ENCODE assay signal across 24 mouse cellular contexts in genomic region chr6:50295136-50295535, GRCm38 (mm10). TPM values are rescaled to one million over a fixed set of nuclear protein-coding genes. Genes with fewer than 3 reads are reported as not detected.
DNase-seq lines count a peak whose midpoint lies in the region; ATAC-seq lines count a peak whose summit lies in the region.
"Had no signal": no experiment of that assay in that cellular context is flagged by ENCODE, and none has a peak within 500 bp of the region (broad histone marks: within the 10 kb centered on the region; RNA-seq: fewer than 3 reads in every experiment).

No protein-coding gene starts in this region.

- no peak for DNase-seq in heart, adult 11 months
- peak; percentile 27 for DNase-seq in R1 (ENCODE audit: low read depth, low spot score)
- no peak for DNase-seq in cerebellum, adult 11 months
- no peak for DNase-seq in midbrain, embryonic 10.5 days (ENCODE audit: low spot score)
- no peak for DNase-seq in midbrain, embryonic 14.5 days
- DNase-seq: adrenal gland, adult 8-10 months; adrenal gland, postnatal 36 days; B cell, adult 2 months; cerebellum, adult 18-20 months; cerebellum, adult 9-11 months; cerebellum, postnatal 36 days; forebrain, postnatal 0 days; gastrocnemius, postnatal 36 days; heart, adult 2 months; kidney, adult 2 months had no signal

- WGBS in heart, embryonic 16.5 days: 75% methylated on average over 10 of the region's 10 CpGs
- WGBS in midbrain, embryonic 10.5 days: 85% methylated on average over 10 of the region's 10 CpGs
- WGBS in midbrain, embryonic 14.5 days: 61% methylated on average over 10 of the region's 10 CpGs

- no peak overlapping the region for H3K4me3 ChIP-seq in heart, embryonic 16.5 days (ENCODE audit: low read length)
- no peak overlapping the region for H3K4me3 ChIP-seq in midbrain, embryonic 10.5 days
- no peak overlapping the region for H3K4me3 ChIP-seq in midbrain, embryonic 14.5 days (replicated peaks; ENCODE audit: low read depth, low read length)
- H3K4me3 ChIP-seq: embryonic facial prominence, embryonic 10.5 days; forebrain, embryonic 13.5 days; heart, adult 2 months; hindbrain, embryonic 10.5 days; intestine, embryonic 15.5 days had no signal

- no peaks in the 10 kb centered on the region for H3K27me3 ChIP-seq in heart, embryonic 16.5 days (ENCODE audit: control insufficient read depth, insufficient read depth, low read length)
- no peaks in the 10 kb centered on the region for H3K27me3 ChIP-seq in midbrain, embryonic 10.5 days (ENCODE audit: low read depth, poor library complexity, severe bottlenecking)
- no peaks in the 10 kb centered on the region for H3K27me3 ChIP-seq in midbrain, embryonic 14.5 days (ENCODE audit: control insufficient read depth, insufficient read depth, low read length)
- H3K27me3 ChIP-seq: forebrain, embryonic 13.5 days; intestine, embryonic 15.5 days; Patski had no signal

- H3K36me3 ChIP-seq in heart, embryonic 16.5 days (ENCODE audit: control insufficient read depth, insufficient read depth): 0 out of 2 replicates have a peak, but pooled peaks cover under 1% of the 10 kb centered on the region
- H3K36me3 ChIP-seq in midbrain, embryonic 10.5 days: no peaks in the 10 kb centered on the region
- no peaks in the 10 kb centered on the region for H3K36me3 ChIP-seq in midbrain, embryonic 14.5 days (ENCODE audit: control insufficient read depth, insufficient read depth, low read length)
- H3K36me3 ChIP-seq: hindbrain, embryonic 10.5 days; intestine, embryonic 15.5 days had no signal

- H3K9ac ChIP-seq in heart, embryonic 16.5 days (ENCODE audit: low read length): no peak overlapping the region
- H3K9ac ChIP-seq in midbrain, embryonic 14.5 days (replicated peaks; ENCODE audit: low read length): no peak overlapping the region
- H3K9ac ChIP-seq: forebrain, embryonic 13.5 days; forebrain, postnatal 0 days; hindbrain, embryonic 14.5 days; intestine, embryonic 15.5 days had no signal

- H3K9me3 ChIP-seq in heart, embryonic 16.5 days (replicated peaks; ENCODE audit: control insufficient read depth, low read length): no peaks in the 10 kb centered on the region
- H3K9me3 ChIP-seq in midbrain, embryonic 10.5 days (replicated peaks): no peaks in the 10 kb centered on the region
- H3K9me3 ChIP-seq in midbrain, embryonic 14.5 days (ENCODE audit: control insufficient read depth, low read length): no peaks in the 10 kb centered on the region
- H3K9me3 ChIP-seq: embryonic facial prominence, embryonic 10.5 days; forebrain, embryonic 13.5 days; hindbrain, embryonic 10.5 days; intestine, embryonic 15.5 days had no signal

- H3K4me2 ChIP-seq in heart, embryonic 16.5 days (ENCODE audit: low read depth, low read length): no peak overlapping the region
- no peak overlapping the region for H3K4me2 ChIP-seq in midbrain, embryonic 14.5 days (ENCODE audit: low read length)
- H3K4me2 ChIP-seq: forebrain, embryonic 13.5 days; hindbrain, embryonic 14.5 days; intestine, embryonic 15.5 days had no signal

- H3K27ac ChIP-seq in heart, embryonic 16.5 days (ENCODE audit: low read length): peak overlapping the region; percentile 34; the same call in 1 of the 2 replicates
- H3K27ac ChIP-seq in midbrain, embryonic 10.5 days (replicated peaks): no peak overlapping the region
- H3K27ac ChIP-seq in midbrain, embryonic 14.5 days (replicated peaks; ENCODE audit: low read depth, low read length): no peak overlapping the region
- H3K27ac ChIP-seq: embryonic facial prominence, embryonic 10.5 days; forebrain, embryonic 13.5 days; heart, adult 2 months; hindbrain, embryonic 10.5 days; hindbrain, embryonic 14.5 days; intestine, embryonic 15.5 days had no signal

- no peak for ATAC-seq in heart, embryonic 16.5 days (replicated peaks; ENCODE audit: extremely low read depth, insufficient read depth, low FRiP score)
- ATAC-seq in megakaryocyte, adult 5-6 weeks (ENCODE audit: poor library complexity, severe bottlenecking): peak; percentile 48
- no peak for ATAC-seq in midbrain, embryonic 14.5 days (ENCODE audit: low FRiP score, low TSS enrichment)
- ATAC-seq: CD4-positive, CD25-positive, alpha-beta regulatory T cell, adult 4 months; forebrain, embryonic 13.5 days; forebrain, postnatal 0 days; intestine, embryonic 15.5 days; Patski had no signal

- H3K4me1 ChIP-seq in heart, embryonic 16.5 days (ENCODE audit: control insufficient read depth, insufficient read depth, low read length): peaks cover 5% of the 10 kb centered on the region
- H3K4me1 ChIP-seq in midbrain, embryonic 10.5 days: no peaks in the 10 kb centered on the region
- peaks cover under 1% of the 10 kb centered on the region; the same call in 1 of the 2 replicates for H3K4me1 ChIP-seq in midbrain, embryonic 14.5 days (ENCODE audit: control insufficient read depth, insufficient read depth, low read length)
- H3K4me1 ChIP-seq: embryonic facial prominence, embryonic 10.5 days; forebrain, embryonic 13.5 days; hindbrain, embryonic 10.5 days; intestine, embryonic 15.5 days had no signal

RNA-seq across cellular contexts. Expression of gene Gsdme, which starts 31.5 kb away (rescaled TPM):
- 33.5 and 37.7 TPM in 2 replicates for polyA plus RNA-seq in heart, embryonic 16.5 days (2015; fragmentation: Nextera tagmentation; extraction: Ambion mirVana)
- total RNA-seq in megakaryocyte, adult 5-6 weeks (2015): 17.1 and 17.9 TPM in 2 replicates
- total RNA-seq in megakaryocyte, adult 5-6 weeks (2017): 18.6 and 31.3 TPM in 2 replicates
- polyA plus RNA-seq in midbrain, embryonic 10.5 days (2016; fragmentation: Nextera tagmentation; extraction: Ambion mirVana): 52.9 and 56.6 TPM in 2 replicates
- polyA plus RNA-seq in midbrain, embryonic 14.5 days (2014; fragmentation: Nextera tagmentation; extraction: Ambion mirVana): 75.0 and 83.1 TPM in 2 replicates
